In genomic region chr4:35172471-35172870, GRCm38 (mm10) we compare ENCODE assay signal across 31 mouse cellular contexts. TPM values are rescaled to one million over a fixed set of nuclear protein-coding genes. Genes with fewer than 3 reads are reported as not detected.
DNase-seq lines count a peak whose midpoint lies in the region; ATAC-seq lines count a peak whose summit lies in the region.
"Had no signal": no experiment of that assay in that cellular context is flagged by ENCODE, and none has a peak within 500 bp of the region (broad histone marks: within the 10 kb centered on the region; RNA-seq: fewer than 3 reads in every experiment).

No protein-coding gene starts in this region.

- no peak overlapping the region for H3K9ac ChIP-seq in midbrain, embryonic 11.5 days (ENCODE audit: low read length)
- H3K9ac ChIP-seq in midbrain, embryonic 16.5 days (ENCODE audit: low read depth, low read length): no peak overlapping the region
- H3K9ac ChIP-seq: embryonic facial prominence, embryonic 13.5 days; embryonic facial prominence, embryonic 15.5 days; forebrain, embryonic 12.5 days had no signal

- H3K4me3 ChIP-seq in midbrain, embryonic 11.5 days (ENCODE audit: low read depth, low read length): no peak overlapping the region
- no peak overlapping the region for H3K4me3 ChIP-seq in midbrain, embryonic 16.5 days (ENCODE audit: low read depth, low read length)
- H3K4me3 ChIP-seq: embryonic facial prominence, embryonic 13.5 days; embryonic facial prominence, embryonic 15.5 days; erythroblast, embryonic 14.5 days; forebrain, embryonic 10.5 days; forebrain, embryonic 12.5 days had no signal

- H3K36me3 ChIP-seq in midbrain, embryonic 11.5 days (ENCODE audit: control insufficient read depth, insufficient read depth, low read length): no peaks in the 10 kb centered on the region
- no peaks in the 10 kb centered on the region for H3K36me3 ChIP-seq in midbrain, embryonic 16.5 days (ENCODE audit: control insufficient read depth, insufficient read depth, low read length)
- H3K36me3 ChIP-seq: embryonic facial prominence, embryonic 13.5 days; embryonic facial prominence, embryonic 15.5 days; forebrain, embryonic 10.5 days; forebrain, embryonic 12.5 days had no signal

- no peak overlapping the region for H3K27ac ChIP-seq in midbrain, embryonic 11.5 days (ENCODE audit: low read depth, low read length)
- no peak overlapping the region for H3K27ac ChIP-seq in midbrain, embryonic 16.5 days (ENCODE audit: low read length)
- H3K27ac ChIP-seq: embryonic facial prominence, embryonic 13.5 days; embryonic facial prominence, embryonic 15.5 days; forebrain, embryonic 10.5 days; forebrain, embryonic 12.5 days had no signal

- DNase-seq in midbrain, embryonic 11.5 days (ENCODE audit: low spot score, missing footprints): peak; percentile 45
- peak; percentile 21 for DNase-seq in ES-CJ7 (ENCODE audit: low read depth, low spot score)
- peak; percentile 51 for DNase-seq in ZHBTc4 (ENCODE audit: low read depth, low spot score)
- DNase-seq in urinary bladder, postnatal 10 days (ENCODE audit: low spot score): no peak
- no peak for DNase-seq in layer of hippocampus, postnatal 25 days (ENCODE audit: extremely low spot score in 1 of 2, low spot score in 1 of 2)
- DNase-seq: adrenal gland, adult 8-10 months; adrenal gland, postnatal 14 days; adrenal gland, postnatal 36 days; B cell, adult 2 months; cerebellum, adult 11-12 months; cerebellum, adult 2 months; cerebellum, adult 9-10 months; cerebellum, postnatal 10 days; cerebellum, postnatal 25 days had no signal

- 88% methylated on average over 2 of the region's 2 CpGs for WGBS in midbrain, embryonic 11.5 days
- 96% methylated on average over 2 of the region's 2 CpGs for WGBS in midbrain, embryonic 16.5 days

- no peak for ATAC-seq in midbrain, embryonic 11.5 days (ENCODE audit: low FRiP score)
- ATAC-seq in midbrain, embryonic 16.5 days: no peak
- ATAC-seq: activated CD4-positive, CD25-positive, alpha-beta regulatory T cell, adult 4 months; CD4-positive, CD25-positive, alpha-beta regulatory T cell, adult 4 months; forebrain, embryonic 14.5 days; forebrain, embryonic 16.5 days had no signal

- H3K27me3 ChIP-seq in midbrain, embryonic 11.5 days (ENCODE audit: control insufficient read depth, insufficient read depth, low read length): no peaks in the 10 kb centered on the region
- H3K27me3 ChIP-seq in midbrain, embryonic 16.5 days (ENCODE audit: control insufficient read depth, insufficient read depth, low read depth, low read length): no peaks in the 10 kb centered on the region
- H3K27me3 ChIP-seq: CH12.LX; embryonic facial prominence, embryonic 13.5 days; embryonic facial prominence, embryonic 15.5 days; forebrain, embryonic 12.5 days; Patski had no signal

- no peaks in the 10 kb centered on the region for H3K4me1 ChIP-seq in midbrain, embryonic 11.5 days (ENCODE audit: control insufficient read depth, insufficient read depth, low read length)
- no peaks in the 10 kb centered on the region for H3K4me1 ChIP-seq in midbrain, embryonic 16.5 days (ENCODE audit: control insufficient read depth, insufficient read depth, low read length)
- H3K4me1 ChIP-seq: forebrain, embryonic 10.5 days; forebrain, embryonic 12.5 days had no signal

- no peaks in the 10 kb centered on the region for H3K9me3 ChIP-seq in midbrain, embryonic 11.5 days (ENCODE audit: control insufficient read depth, low read length)
- no peaks in the 10 kb centered on the region for H3K9me3 ChIP-seq in midbrain, embryonic 16.5 days (replicated peaks; ENCODE audit: control insufficient read depth, low read length, poor library complexity, severe bottlenecking)
- H3K9me3 ChIP-seq: embryonic facial prominence, embryonic 13.5 days; embryonic facial prominence, embryonic 15.5 days; forebrain, embryonic 10.5 days; forebrain, embryonic 12.5 days had no signal

- H3K4me2 ChIP-seq in midbrain, embryonic 11.5 days: no peak overlapping the region
- H3K4me2 ChIP-seq in midbrain, embryonic 16.5 days (ENCODE audit: low read length): no peak overlapping the region
- H3K4me2 ChIP-seq: embryonic facial prominence, embryonic 13.5 days; embryonic facial prominence, embryonic 15.5 days; forebrain, embryonic 12.5 days had no signal

RNA-seq across cellular contexts. Expression of gene Mob3b, which starts 15.2 kb away (rescaled TPM):
- 16.5 and 18.3 TPM in 2 replicates for polyA plus RNA-seq in midbrain, embryonic 11.5 days (2014; fragmentation: Nextera tagmentation; extraction: Ambion mirVana)
- polyA plus RNA-seq in midbrain, embryonic 16.5 days (2015; fragmentation: Nextera tagmentation; extraction: Ambion mirVana): 2.8 and 3.9 TPM in 2 replicates
- total RNA-seq in layer of hippocampus, postnatal 25 days (2021): 1 to 10 TPM; 6.4 to 8.1 TPM
- polyA plus RNA-seq: erythroblast, embryonic 14.5 days had no signal

RNA-seq across cellular contexts. Expression of gene Ifnk, which starts 20.6 kb away (rescaled TPM):
- polyA plus RNA-seq in midbrain, embryonic 11.5 days (2014; fragmentation: Nextera tagmentation; extraction: Ambion mirVana): 0.46 TPM in 1 of 2 replicates, not detected in the other
- polyA plus RNA-seq in midbrain, embryonic 16.5 days (2015; fragmentation: Nextera tagmentation; extraction: Ambion mirVana): 0.27 TPM in 1 of 2 replicates, not detected in the other
- not detected for total RNA-seq in layer of hippocampus, postnatal 25 days (2021)
- total RNA-seq: adrenal gland, adult 18-20 months; adrenal gland, postnatal 14 days; adrenal gland, postnatal 36 days; CH12.LX; ES-E14; MEL had no signal
- polyA plus RNA-seq: activated CD4-positive, CD25-positive, alpha-beta regulatory T cell, adult 4 months; cerebellum, adult 2 months; cortical plate, adult 2 months; embryonic facial prominence, embryonic 15.5 days; erythroblast, embryonic 14.5 days; forebrain, embryonic 14.5 days; frontal cortex, adult 2 months; Patski had no signal

RNA-seq across cellular contexts. Expression of gene C9orf72, which starts 53.5 kb away (rescaled TPM):
- 29.5 and 29.6 TPM in 2 replicates for polyA plus RNA-seq in midbrain, embryonic 11.5 days (2014; fragmentation: Nextera tagmentation; extraction: Ambion mirVana)
- polyA plus RNA-seq in midbrain, embryonic 16.5 days (2015; fragmentation: Nextera tagmentation; extraction: Ambion mirVana): 48.0 and 55.5 TPM in 2 replicates
- total RNA-seq in layer of hippocampus, postnatal 25 days (2021): 10 to 100 TPM; 26.0 to 30.1 TPM
- polyA plus RNA-seq: erythroblast, embryonic 14.5 days had no signal

Comparison
In these comparisons a context has a peak if more than half of its experiments do, and no peak if none do; other contexts are left out.
1. DNase-seq: peak in midbrain, embryonic 11.5 days (single experiment), ES-CJ7 (single experiment) and ZHBTc4 (single experiment); none in urinary bladder, postnatal 10 days (single experiment) and layer of hippocampus, postnatal 25 days (0 of 2).